Mouse (Mus musculus): ENCODE data around the gene Usp29. TPM values are rescaled to one million over a fixed set of nuclear protein-coding genes. Genes with fewer than 3 reads are reported as not detected.
A peak's percentile ranks its signal among the peaks of the same experiment; 100 is the strongest.

Usp29 gene
- total and polyA plus RNA-seq, 3 experiments, result not detected

DNA sequence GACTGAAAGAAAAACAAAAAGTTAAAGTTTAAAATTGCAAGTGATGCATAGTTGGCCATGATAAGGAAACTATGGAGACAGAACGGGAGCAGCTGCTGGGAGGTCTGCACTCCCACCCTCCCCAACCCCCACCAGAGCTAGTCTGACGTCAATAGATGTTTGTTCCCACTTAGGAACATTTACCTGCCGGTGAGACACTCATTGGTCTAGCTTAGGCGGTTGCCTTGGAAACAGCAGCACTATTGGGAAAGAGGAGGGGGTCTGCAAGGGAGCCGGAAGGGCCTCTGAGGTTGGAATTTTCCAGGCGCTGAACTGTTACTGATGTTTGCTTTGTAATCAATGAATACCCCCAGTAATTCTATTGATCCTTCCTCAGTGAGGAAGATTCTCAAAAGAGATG lies 130.3 kb downstream of the Usp29 start:
- H3K4me1 ChIP-seq (ENCODE audit: control insufficient read depth in 1 of 2, insufficient read depth in 2 of 2), result no peaks in the 10 kb centered on the region
- H3K27me3 ChIP-seq (replicated peaks), result no peaks in the 10 kb centered on the region
- no peak for TF ChIP-seq SMC3 (IDR thresholded peaks at IDR 0.05; ENCODE audit: low read depth, low read length)
- H3K4me2 ChIP-seq (ENCODE audit: insufficient read depth, low read depth, poor library complexity, severe bottlenecking), result no peak overlapping the region
- dilution Hi-C loops (cut with MboI; ENCODE audit: extremely low pct_ligation_motif_present, extremely low pct_unique_long_range_greater_than_20kb, low sequenced_read_pairs) (no loop called here), in situ Hi-C loops (cut with MboI; ENCODE audit: low pct_ligation_motif_present, low pct_unique_long_range_greater_than_20kb, low sequenced_read_pairs) (no loop called here)
- H3K79me2 ChIP-seq (replicated peaks; ENCODE audit: control insufficient read depth, extremely low read depth, insufficient read depth, poor library complexity, severe bottlenecking), result no peaks in the 10 kb centered on the region
- DNase-seq (ENCODE audit: extremely low read depth), result no peak
- H3K9ac ChIP-seq (ENCODE audit: insufficient read depth, low read depth), result no peak overlapping the region
- H3K9me3 ChIP-seq (replicated peaks; ENCODE audit: low read length), result peaks cover 21% of the 10 kb centered on the region
- no peaks in the 10 kb centered on the region for H3K36me3 ChIP-seq (replicated peaks in 1 of 2; ENCODE audit: control insufficient read depth in 1 of 2, insufficient read depth in 1 of 2, low read length in 1 of 2)
- no peak overlapping the region for H3K4me3 ChIP-seq (replicated peaks in 1 of 3; ENCODE audit: low read depth in 2 of 3, low read length in 2 of 3, poor library complexity in 1 of 3)
- H3K27ac ChIP-seq (ENCODE audit: insufficient read depth, low read depth), result no peak overlapping the region

- no peak for TF ChIP-seq RCOR1 (conservative IDR thresholded peaks at IDR 0.05; ENCODE audit: low read depth, low read length)
- TF ChIP-seq HCFC1 (IDR thresholded peaks at IDR 0.05; ENCODE audit: low read depth, low read length), result no peak
- no peak for TF ChIP-seq ZC3H11A (IDR thresholded peaks at IDR 0.05; ENCODE audit: low read depth, low read length)
- TF ChIP-seq ZNF384 (IDR thresholded peaks at IDR 0.05; ENCODE audit: low read depth, low read length), result no peak
- TF ChIP-seq MEF2A (IDR thresholded peaks at IDR 0.05; ENCODE audit: borderline replicate concordance, low read depth, low read length), result no peak
- TF ChIP-seq UBTF (IDR thresholded peaks at IDR 0.05; ENCODE audit: low read depth, low read length), result no peak
- no peak for TF ChIP-seq MAFK (IDR thresholded peaks at IDR 0.05; ENCODE audit: insufficient replicate concordance, low read length)
- TF ChIP-seq MYC (IDR thresholded peaks at IDR 0.05; ENCODE audit: low read depth, low read length), result no peak
- no peak for TF ChIP-seq JUND (conservative IDR thresholded peaks at IDR 0.05; ENCODE audit: low read depth, low read length)
- no peak for TF ChIP-seq TCF12 (IDR thresholded peaks at IDR 0.05; ENCODE audit: low read depth, low read length)
- TF ChIP-seq MAZ (IDR thresholded peaks at IDR 0.05; ENCODE audit: low read depth, low read length), result no peak
- TF ChIP-seq CHD1 (IDR thresholded peaks at IDR 0.05; ENCODE audit: low read depth, low read length), result no peak
- no peak for TF ChIP-seq TBP (conservative IDR thresholded peaks at IDR 0.05; ENCODE audit: low read depth, low read length)
- no peak for TF ChIP-seq BHLHE40 (IDR thresholded peaks at IDR 0.05; ENCODE audit: low read depth, low read length)
- TF ChIP-seq MXI1 (IDR thresholded peaks at IDR 0.05; ENCODE audit: low read depth, low read length), result no peak
- dilution Hi-C loops (cut with MboI; ENCODE audit: extremely low pct_ligation_motif_present, extremely low pct_unique_long_range_greater_than_20kb, low sequenced_read_pairs), result no loop called here
- peak; percentile 11 for DNase-seq (ENCODE audit: extremely low read depth)
- no peak overlapping the region for H3K27ac ChIP-seq (ENCODE audit: insufficient read depth, low read depth)
- H3K9me3 ChIP-seq (replicated peaks; ENCODE audit: low read length), result peaks cover 23% of the 10 kb centered on the region
- no peaks in the 10 kb centered on the region for H3K79me2 ChIP-seq (replicated peaks; ENCODE audit: control insufficient read depth, extremely low read depth, insufficient read depth, poor library complexity, severe bottlenecking)
- no peak overlapping the region for H3K9ac ChIP-seq (ENCODE audit: insufficient read depth, low read depth)
- no peaks in the 10 kb centered on the region for H3K4me1 ChIP-seq (ENCODE audit: control insufficient read depth in 1 of 2, insufficient read depth in 2 of 2)
- H3K27me3 ChIP-seq (replicated peaks), result no peaks in the 10 kb centered on the region
- in situ Hi-C loops (cut with MboI; ENCODE audit: low pct_ligation_motif_present, low pct_unique_long_range_greater_than_20kb, low sequenced_read_pairs), result no loop called here
- H3K4me3 ChIP-seq (replicated peaks in 1 of 3; ENCODE audit: low read depth in 2 of 3, low read length in 2 of 3, poor library complexity in 1 of 3), result no peak overlapping the region
- H3K4me2 ChIP-seq (ENCODE audit: insufficient read depth, low read depth, poor library complexity, severe bottlenecking), result no peak overlapping the region
- no peaks in the 10 kb centered on the region for H3K36me3 ChIP-seq (replicated peaks in 1 of 2; ENCODE audit: control insufficient read depth in 1 of 2, insufficient read depth in 1 of 2, low read length in 1 of 2)
Measured at GRCm38 (mm10) chr7:6866351-6866750, 136.0 kb downstream of the Usp29 start.

All from CH12.LX (cell line).